Mouse (Mus musculus) testis, adult 2 months (tissue): Measurements from ENCODE around the gene Lgalsl. TPM values are rescaled to one million over a fixed set of nuclear protein-coding genes. Genes with fewer than 3 reads are reported as not detected.

Source experiments
- H3K27ac ChIP-seq: fragments of 200-500 bp; 2 replicates; pipeline ENCODE4 v1.5.1; 2012; ENCODE audit warnings: low read depth, low read length; ENCODE audit not compliant: control insufficient read depth, insufficient read depth
- H3K27me3 ChIP-seq: fragments of 200-500 bp; 2 replicates; pipeline ENCODE4 v1.6.1; 2012; ENCODE audit warnings: mild to moderate bottlenecking, low read length, moderate library complexity; ENCODE audit not compliant: control insufficient read depth, insufficient read depth
- H3K36me3 ChIP-seq: fragments of 200-500 bp; 2 replicates; pipeline ENCODE4 v1.6.1; 2012; ENCODE audit warnings: mild to moderate bottlenecking, low read length; ENCODE audit not compliant: control insufficient read depth, insufficient read depth
- H3K4me1 ChIP-seq: fragments of 200-500 bp; 2 replicates; pipeline ENCODE4 v1.6.1; 2012; ENCODE audit warnings: low read length; ENCODE audit not compliant: control insufficient read depth, insufficient read depth
- H3K4me3 ChIP-seq: fragments of 200-500 bp; 2 replicates; pipeline ENCODE4 v1.5.1; 2012; ENCODE audit warnings: low read depth, mild to moderate bottlenecking, low read length, moderate library complexity, mixed read lengths; ENCODE audit not compliant: control insufficient read depth
- CTCF ChIP-seq: fragments of 200-500 bp; IDR thresholded peaks from 2 replicates; pipeline ENCODE4 v1.5.1; 2012; ENCODE audit warnings: low read depth, mild to moderate bottlenecking, inconsistent platforms, low read length, moderate library complexity; ENCODE audit not compliant: control insufficient read depth, insufficient read depth, insufficient replicate concordance
- POLR2A ChIP-seq: fragments of 200-500 bp; IDR thresholded peaks from 2 replicates; pipeline ENCODE4 v1.6.1; 2012; ENCODE audit warnings: low read depth, mild to moderate bottlenecking, inconsistent platforms, low read length, moderate library complexity; ENCODE audit not compliant: control insufficient read depth
- polyA plus RNA-seq: library from polyadenylated mRNA; depleted of rRNA; stranded (reverse); fragments of >200 nt; gene quantifications from 2 replicates; pipeline ENCODE4 v1.2.3, GENCODE M21; 2012

The Lgalsl gene
- polyA plus RNA-seq, 1 experiment = 0.95 TPM

- TF ChIP-seq POLR2A = no peak
- TF ChIP-seq CTCF = no peak
- Histone ChIP-seq H3K27ac (no peak overlapping the region), H3K4me1 (no peaks in the 10 kb centered on the region), H3K36me3 (no peaks in the 10 kb centered on the region), H3K4me3 (no peak overlapping the region), H3K27me3 (no peaks in the 10 kb centered on the region)
Measured at GRCm38 (mm10) chr11:20865450-20865849, 34.6 kb upstream of the Lgalsl start.

GRCm38 (mm10) chr11:20864647-20865046 lies 33.8 kb upstream of the Lgalsl start:
- H3K27ac ChIP-seq = no peak overlapping the region
- H3K27me3 ChIP-seq = no peaks in the 10 kb centered on the region
- H3K4me3 ChIP-seq = no peak overlapping the region
- H3K4me1 ChIP-seq = no peaks in the 10 kb centered on the region; the same call in 1 of the 2 replicates
- no peaks in the 10 kb centered on the region for H3K36me3 ChIP-seq
- TF ChIP-seq POLR2A (no peak), CTCF (no peak)

GRCm38 (mm10) chr11:20862101-20862500 lies 31.2 kb upstream of the Lgalsl start:
- TF ChIP-seq POLR2A (no peak), CTCF (no peak)
- no peaks in the 10 kb centered on the region for H3K36me3 ChIP-seq
- H3K4me3 ChIP-seq = no peak overlapping the region
- H3K4me1 ChIP-seq = no peaks in the 10 kb centered on the region; the same call in none of the 2 replicates
- H3K27me3 ChIP-seq = no peaks in the 10 kb centered on the region
- no peak overlapping the region for H3K27ac ChIP-seq

DNA sequence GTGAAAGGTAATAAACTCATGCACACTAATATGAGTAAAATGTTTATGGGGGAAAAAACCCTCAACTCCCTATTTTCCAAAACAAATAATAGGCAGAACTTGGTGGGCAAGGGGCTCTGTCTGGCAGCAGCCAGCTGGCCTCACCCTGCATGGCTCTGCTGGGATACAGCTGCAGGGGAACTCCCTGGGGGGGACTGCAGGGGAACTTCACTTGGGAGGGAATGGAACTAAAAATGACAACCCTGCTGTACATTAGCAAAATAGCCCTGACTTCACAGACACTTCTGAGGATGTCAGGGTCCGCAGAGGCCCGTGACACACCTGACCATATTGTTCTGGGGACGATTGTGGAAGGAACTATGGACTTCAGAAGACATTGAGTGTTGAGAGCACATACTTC lies 29.5 kb upstream of the Lgalsl start:
- Histone ChIP-seq H3K27me3 (no peaks in the 10 kb centered on the region), H3K4me3 (no peak overlapping the region), H3K36me3 (no peaks in the 10 kb centered on the region), H3K4me1 (no peaks in the 10 kb centered on the region; the same call in none of the 2 replicates), H3K27ac (no peak overlapping the region)
- TF ChIP-seq POLR2A = no peak
- TF ChIP-seq CTCF = no peak

GRCm38 (mm10) chr11:20859858-20860257 lies 29.0 kb upstream of the Lgalsl start:
- Histone ChIP-seq H3K27me3 (no peaks in the 10 kb centered on the region), H3K4me3 (no peak overlapping the region)
- TF ChIP-seq POLR2A = no peak

GRCm38 (mm10) chr11:20858921-20859668 lies 28.2 kb upstream of the Lgalsl start:
- Histone ChIP-seq H3K36me3 (no peaks in the 10 kb centered on the region), H3K4me3 (no peak overlapping the region), H3K27ac (peak overlapping the region; percentile 83), H3K4me1 (no peaks in the 10 kb centered on the region; the same call in none of the 2 replicates), H3K27me3 (no peaks in the 10 kb centered on the region)
- no peak for TF ChIP-seq POLR2A
- no peak for TF ChIP-seq CTCF

More at GRCm38 (mm10) chr11:20859858-20860257, 29.0 kb upstream of the Lgalsl start:
- Histone ChIP-seq H3K27ac (peak overlapping the region; percentile 61; the same call in 1 of the 2 replicates), H3K4me1 (no peaks in the 10 kb centered on the region; the same call in none of the 2 replicates), H3K36me3 (no peaks in the 10 kb centered on the region)

GRCm38 (mm10) chr11:20857921-20858320 lies 27.1 kb upstream of the Lgalsl start:
- Histone ChIP-seq H3K4me1 (no peaks in the 10 kb centered on the region; the same call in none of the 2 replicates), H3K27ac (no peak overlapping the region), H3K4me3 (no peak overlapping the region), H3K27me3 (no peaks in the 10 kb centered on the region), H3K36me3 (no peaks in the 10 kb centered on the region)
- no peak for TF ChIP-seq POLR2A
- no peak for TF ChIP-seq CTCF
